Mouse (Mus musculus) limb, embryonic 13.5 days (tissue): ENCODE results near the gene Atg16l1. TPM values are rescaled to one million over a fixed set of nuclear protein-coding genes. Genes with fewer than 3 reads are reported as not detected.
A peak's percentile ranks its signal among the peaks of the same experiment; 100 is the strongest.

Experiments
- ATAC-seq: fragments of 200-750 bp; cut with Nextera tagmentation; 2 replicates; pipeline ENCODE4 v1.8.0; 2017; ENCODE audit warnings: low read depth, moderate number of reproducible peaks, moderate TSS enrichment; ENCODE audit not compliant: low FRiP score
- H3K27ac ChIP-seq: fragments of 300-500 bp; sonication (generic); 2 replicates; pipeline ENCODE4 v1.5.1; 2015; ENCODE audit warnings: inconsistent platforms, mild to moderate bottlenecking, moderate library complexity
- H3K27me3 ChIP-seq: fragments of 300-500 bp; sonication (generic); 2 replicates; pipeline ENCODE4 v1.6.1; 2015; ENCODE audit warnings: mild to moderate bottlenecking, inconsistent platforms
- H3K36me3 ChIP-seq: fragments of 300-500 bp; sonication (generic); 2 replicates; pipeline ENCODE4 v1.6.1; 2015; ENCODE audit warnings: inconsistent platforms, mild to moderate bottlenecking, moderate library complexity
- H3K4me1 ChIP-seq: fragments of 300-500 bp; sonication (generic); 2 replicates; pipeline ENCODE4 v1.6.1; 2015; ENCODE audit warnings: inconsistent platforms
- H3K4me2 ChIP-seq: fragments of 300-500 bp; sonication (generic); replicated peaks from 2 replicates; pipeline ENCODE4 v1.6.1; 2015; ENCODE audit warnings: inconsistent platforms, mild to moderate bottlenecking, moderate library complexity
- H3K4me3 ChIP-seq: fragments of 300-500 bp; sonication (generic); 2 replicates; pipeline ENCODE4 v1.5.1; 2015; ENCODE audit warnings: moderate library complexity, mild to moderate bottlenecking, inconsistent platforms
- H3K9ac ChIP-seq: fragments of 300-500 bp; sonication (generic); 2 replicates; pipeline ENCODE4 v1.6.1; 2015; ENCODE audit warnings: mild to moderate bottlenecking, inconsistent platforms
- H3K9me3 ChIP-seq: fragments of 300-500 bp; sonication (generic); 2 replicates; pipeline ENCODE4 v1.6.1; 2016; ENCODE audit warnings: inconsistent platforms
- WGBS: fragments of 180-500 bp; shearing (Covaris S2); methylation state at CpG from one replicate; pipeline ENCODE4 v1.1.7; 2015; 5-methylcytosine and 5-hydroxymethylcytosine counted together
- polyA plus RNA-seq: library from polyadenylated mRNA; unstranded; fragments of >200 nt; fragmentation: Nextera tagmentation; extraction: Ambion mirVana; gene quantifications from 2 replicates; pipeline ENCODE4 v1.2.1, GENCODE M21; 2015

The Atg16l1 gene
- 34.8 and 36.3 TPM in 2 replicates for polyA plus RNA-seq

DNA sequence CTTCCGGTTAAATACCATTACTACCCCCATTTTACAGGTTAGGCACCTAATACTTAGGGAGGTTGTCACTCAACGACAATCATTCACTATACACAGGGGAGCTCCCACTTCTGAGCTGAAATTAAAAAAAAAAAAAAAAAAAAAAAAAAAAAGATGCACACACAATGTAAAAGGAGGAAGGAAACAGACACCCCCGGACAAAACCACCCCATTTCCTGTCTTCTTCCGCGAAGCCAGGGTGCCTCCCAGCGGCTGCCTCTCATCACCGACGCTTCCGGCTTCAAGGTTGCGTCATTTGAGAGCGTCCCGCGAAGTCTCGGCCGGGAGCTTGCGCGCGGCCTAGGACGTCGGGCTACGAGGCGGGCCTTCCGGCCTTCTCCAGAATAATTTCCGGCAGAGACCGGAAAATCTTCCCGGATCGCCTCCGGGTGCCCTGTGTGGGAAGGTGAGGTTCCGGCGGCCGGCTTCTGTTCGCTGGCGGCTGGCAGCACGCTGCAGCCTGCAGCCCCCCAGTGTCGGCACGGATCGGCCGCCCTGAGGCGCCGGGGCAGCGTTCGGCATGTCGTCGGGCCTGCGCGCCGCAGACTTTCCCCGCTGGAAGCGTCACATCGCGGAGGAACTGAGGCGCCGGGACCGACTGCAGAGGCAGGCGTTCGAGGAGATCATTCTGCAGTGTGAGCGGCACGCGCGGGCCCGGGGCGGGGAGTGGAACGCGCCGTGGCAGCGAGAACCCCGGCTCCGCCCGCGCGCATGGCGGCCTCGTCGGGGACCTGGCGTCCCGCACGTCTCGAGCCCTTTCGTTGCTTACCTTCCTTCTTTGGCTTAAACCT is at the start of gene Atg16l1:
Gene Atg16l1, plus strand, starts transcription at position 230 of the 830 bp plus-strand sequence.
- H3K36me3 ChIP-seq = peaks cover 16% of the 10 kb centered on the region
- H3K4me3 ChIP-seq = peak within 1 kb of the TSS; percentile 94
- no peaks in the 10 kb centered on the region for H3K9me3 ChIP-seq
- ATAC-seq = peak; percentile 99
- H3K9ac ChIP-seq = peak within 1 kb of the TSS; percentile 98
- H3K27ac ChIP-seq = peak within 1 kb of the TSS; percentile 90
- under 1% methylated on average over 79 of the region's 79 CpGs for WGBS
- peaks cover 9% of the 10 kb centered on the region for H3K4me1 ChIP-seq
- H3K4me2 ChIP-seq = peak within 1 kb of the TSS; percentile 77
- H3K27me3 ChIP-seq = no peaks in the 10 kb centered on the region

- Histone ChIP-seq H3K27me3 (no peaks in the 10 kb centered on the region), H3K36me3 (no peaks in the 10 kb centered on the region), H3K4me1 (no peaks in the 10 kb centered on the region), H3K9ac (no peak overlapping the region), H3K4me3 (no peak overlapping the region), H3K4me2 (no peak overlapping the region), H3K27ac (no peak overlapping the region), H3K9me3 (no peaks in the 10 kb centered on the region)
- WGBS = 93% methylated on average over 3 of the region's 3 CpGs
- no peak for ATAC-seq
These were observed 49.3 kb upstream of the Atg16l1 start for GRCm38 (mm10) chr1:87706361-87706760.

GRCm38 (mm10) chr1:87709020-87709419 is 46.6 kb upstream of the Atg16l1 start:
- no peaks in the 10 kb centered on the region for H3K36me3 ChIP-seq
- H3K4me3 ChIP-seq = no peak overlapping the region
- no peak overlapping the region for H3K4me2 ChIP-seq
- no peak overlapping the region for H3K9ac ChIP-seq
- no peaks in the 10 kb centered on the region for H3K9me3 ChIP-seq
- H3K27me3 ChIP-seq = 0 out of 2 replicates have a peak, but pooled peaks cover 2% of the 10 kb centered on the region
- H3K4me1 ChIP-seq = no peaks in the 10 kb centered on the region
- H3K27ac ChIP-seq = no peak overlapping the region
- no peak for ATAC-seq
- WGBS = 71% methylated on average over 6 of the region's 6 CpGs

GRCm38 (mm10) chr1:87709661-87710270 is 45.9 kb upstream of the Atg16l1 start:
- no peak overlapping the region for H3K27ac ChIP-seq
- no peaks in the 10 kb centered on the region for H3K4me1 ChIP-seq
- 0 out of 2 replicates have a peak, but pooled peaks cover 2% of the 10 kb centered on the region for H3K27me3 ChIP-seq
- H3K9me3 ChIP-seq = no peaks in the 10 kb centered on the region
- H3K4me3 ChIP-seq = no peak overlapping the region
- H3K9ac ChIP-seq = no peak overlapping the region
- H3K4me2 ChIP-seq = no peak overlapping the region
- 77% methylated on average over 7 of the region's 7 CpGs for WGBS
- H3K36me3 ChIP-seq = no peaks in the 10 kb centered on the region
- no peak for ATAC-seq

DNA sequence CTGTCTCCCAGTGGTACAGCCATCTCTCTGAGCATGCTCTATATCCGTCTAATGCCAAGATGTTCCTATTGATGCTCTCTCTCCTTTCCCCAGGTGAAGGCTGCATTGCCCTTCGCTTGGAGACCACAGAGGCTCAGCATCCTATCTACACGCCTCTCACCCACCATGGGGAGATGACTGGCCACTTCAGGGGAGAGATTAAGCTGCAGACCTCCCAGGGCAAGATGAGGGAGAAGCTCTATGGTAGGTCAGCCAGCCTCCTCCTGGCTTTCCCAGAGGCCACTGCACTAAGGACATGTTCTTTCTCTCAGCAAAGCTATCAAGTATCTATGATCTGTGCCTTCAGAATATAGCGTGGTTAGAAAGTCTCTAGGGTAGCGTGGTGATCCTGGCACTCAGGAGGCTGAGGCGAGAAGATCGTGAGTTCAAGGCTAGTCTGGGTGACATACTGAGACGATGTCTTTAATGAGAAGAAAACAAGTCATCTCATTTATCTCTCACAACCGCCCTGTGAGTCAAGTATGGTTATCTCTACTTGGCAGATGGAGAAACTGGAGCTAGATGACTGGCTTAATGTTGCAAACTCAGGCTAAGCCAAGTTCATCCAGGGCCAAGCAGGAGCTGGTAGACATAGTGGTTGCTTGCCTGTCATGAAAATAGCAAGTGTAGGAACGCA is 43.6 kb upstream of the Atg16l1 start:
- Histone ChIP-seq H3K4me3 (no peak overlapping the region), H3K36me3 (no peaks in the 10 kb centered on the region), H3K4me1 (no peaks in the 10 kb centered on the region), H3K9me3 (no peaks in the 10 kb centered on the region), H3K27ac (no peak overlapping the region), H3K9ac (no peak overlapping the region), H3K27me3 (0 out of 2 replicates have a peak, but pooled peaks cover 2% of the 10 kb centered on the region), H3K4me2 (no peak overlapping the region)
- 87% methylated on average over 10 of the region's 10 CpGs for WGBS
- no peak for ATAC-seq

- Histone ChIP-seq H3K4me3 (no peak overlapping the region), H3K27me3 (0 out of 2 replicates have a peak, but pooled peaks cover 2% of the 10 kb centered on the region), H3K9me3 (no peaks in the 10 kb centered on the region), H3K36me3 (no peaks in the 10 kb centered on the region), H3K9ac (no peak overlapping the region), H3K27ac (no peak overlapping the region), H3K4me1 (no peaks in the 10 kb centered on the region), H3K4me2 (no peak overlapping the region)
- no peak for ATAC-seq
- 74% methylated on average over 1 of the region's 1 CpGs for WGBS
These were observed 43.1 kb upstream of the Atg16l1 start for GRCm38 (mm10) chr1:87712614-87712971.

DNA sequence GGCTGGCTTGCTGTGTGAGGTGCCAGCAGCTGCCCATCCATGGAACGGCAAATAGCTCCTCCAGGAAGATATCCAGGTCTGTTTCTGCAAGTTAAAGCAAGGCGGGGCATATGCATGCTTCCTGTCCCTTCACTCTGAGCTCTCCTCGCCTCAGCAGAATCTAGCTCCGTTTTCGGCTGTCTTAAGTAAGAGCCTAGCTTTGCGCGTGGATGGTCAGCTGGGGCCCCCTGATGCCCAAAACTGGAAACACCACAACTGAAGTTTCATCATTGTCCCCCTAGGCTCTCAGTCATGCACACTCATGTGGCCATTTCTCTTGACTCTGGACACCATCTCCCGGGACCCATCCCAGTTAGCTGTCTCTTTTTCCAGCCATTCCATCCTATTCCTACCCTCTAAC is 34.3 kb upstream of the Atg16l1 start:
- Histone ChIP-seq H3K27ac (no peak overlapping the region), H3K9ac (no peak overlapping the region), H3K4me2 (no peak overlapping the region), H3K4me3 (no peak overlapping the region), H3K4me1 (no peaks in the 10 kb centered on the region), H3K36me3 (no peaks in the 10 kb centered on the region), H3K27me3 (peaks cover 2% of the 10 kb centered on the region; the same call in 1 of the 2 replicates), H3K9me3 (no peaks in the 10 kb centered on the region)
- no peak for ATAC-seq
- WGBS = 36% methylated on average over 8 of the region's 8 CpGs

GRCm38 (mm10) chr1:87722081-87722480 is 33.6 kb upstream of the Atg16l1 start:
- Histone ChIP-seq H3K27me3 (peaks cover 2% of the 10 kb centered on the region; the same call in 1 of the 2 replicates), H3K9ac (no peak overlapping the region), H3K4me1 (no peaks in the 10 kb centered on the region), H3K36me3 (no peaks in the 10 kb centered on the region), H3K4me2 (no peak overlapping the region), H3K27ac (no peak overlapping the region), H3K9me3 (no peaks in the 10 kb centered on the region), H3K4me3 (no peak overlapping the region)
- no peak for ATAC-seq
- 32% methylated on average over 2 of the region's 2 CpGs for WGBS

DNA sequence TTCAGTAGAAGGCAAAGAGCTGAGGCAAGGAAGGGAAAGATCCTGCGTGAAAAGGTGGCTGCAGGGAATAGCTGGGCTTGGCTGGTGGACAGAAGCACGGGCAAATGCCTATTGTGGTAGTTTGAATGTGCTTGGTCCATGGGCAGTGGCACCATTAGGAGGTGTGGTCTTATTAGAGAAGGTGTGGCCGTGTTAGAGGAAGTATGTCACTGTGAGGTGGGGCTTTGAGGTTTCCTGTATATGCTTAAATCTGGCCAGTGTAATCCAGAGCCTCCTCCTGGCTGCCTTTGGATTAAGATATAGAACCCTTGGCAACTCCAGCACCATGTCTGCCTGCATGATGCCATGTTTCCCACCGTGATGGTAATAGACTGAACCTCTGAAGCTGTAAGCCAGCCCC is 32.3 kb upstream of the Atg16l1 start:
- H3K27me3 ChIP-seq = peaks cover 2% of the 10 kb centered on the region; the same call in 1 of the 2 replicates
- no peaks in the 10 kb centered on the region for H3K4me1 ChIP-seq

GRCm38 (mm10) chr1:87729070-87729469 is 26.6 kb upstream of the Atg16l1 start:
- 80% methylated on average over 2 of the region's 2 CpGs for WGBS

More for the DNA sequence above, 32.3 kb upstream of the Atg16l1 start:
- Histone ChIP-seq H3K9me3 (no peaks in the 10 kb centered on the region), H3K4me3 (no peak overlapping the region), H3K36me3 (no peaks in the 10 kb centered on the region), H3K9ac (no peak overlapping the region), H3K4me2 (no peak overlapping the region), H3K27ac (no peak overlapping the region)
- WGBS = 71% methylated on average over 4 of the region's 4 CpGs
- ATAC-seq = no peak

GRCm38 (mm10) chr1:87729850-87730249 is 25.8 kb upstream of the Atg16l1 start:
- H3K36me3 ChIP-seq = no peaks in the 10 kb centered on the region
- ATAC-seq = no peak
- 81% methylated on average over 6 of the region's 6 CpGs for WGBS

More at GRCm38 (mm10) chr1:87729070-87729469, 26.6 kb upstream of the Atg16l1 start:
- Histone ChIP-seq H3K36me3 (no peaks in the 10 kb centered on the region), H3K4me1 (no peaks in the 10 kb centered on the region), H3K27me3 (no peaks in the 10 kb centered on the region), H3K4me3 (no peak overlapping the region), H3K4me2 (no peak overlapping the region), H3K9ac (no peak overlapping the region), H3K9me3 (no peaks in the 10 kb centered on the region), H3K27ac (no peak overlapping the region)
- no peak for ATAC-seq

GRCm38 (mm10) chr1:87730271-87730670 is 25.4 kb upstream of the Atg16l1 start:
- Histone ChIP-seq H3K4me3 (no peak overlapping the region), H3K9ac (no peak overlapping the region), H3K4me2 (no peak overlapping the region), H3K9me3 (no peaks in the 10 kb centered on the region), H3K36me3 (no peaks in the 10 kb centered on the region), H3K27me3 (no peaks in the 10 kb centered on the region), H3K27ac (no peak overlapping the region), H3K4me1 (no peaks in the 10 kb centered on the region)
- ATAC-seq = no peak
- 83% methylated on average over 7 of the region's 7 CpGs for WGBS

More at GRCm38 (mm10) chr1:87729850-87730249, 25.8 kb upstream of the Atg16l1 start:
- no peaks in the 10 kb centered on the region for H3K9me3 ChIP-seq
- no peaks in the 10 kb centered on the region for H3K4me1 ChIP-seq
- no peaks in the 10 kb centered on the region for H3K27me3 ChIP-seq
- no peak overlapping the region for H3K27ac ChIP-seq
- H3K4me2 ChIP-seq = no peak overlapping the region
- no peak overlapping the region for H3K4me3 ChIP-seq
- H3K9ac ChIP-seq = no peak overlapping the region
